Mouse (Mus musculus) megakaryocyte, embryonic 14.5 days (primary cell): ENCODE measurements around the gene Tcirg1.

Experiments used
- FLI1 ChIP-seq: IDR thresholded peaks from 2 replicates; pipeline ENCODE4 v1.6.1; 2012; ENCODE audit warnings: low read length, inconsistent platforms, mixed read lengths
- GATA1 ChIP-seq: IDR thresholded peaks from 3 replicates; pipeline ENCODE4 v1.6.1; 2012; ENCODE audit warnings: mixed read lengths, low read length, inconsistent platforms, borderline replicate concordance

DNA sequence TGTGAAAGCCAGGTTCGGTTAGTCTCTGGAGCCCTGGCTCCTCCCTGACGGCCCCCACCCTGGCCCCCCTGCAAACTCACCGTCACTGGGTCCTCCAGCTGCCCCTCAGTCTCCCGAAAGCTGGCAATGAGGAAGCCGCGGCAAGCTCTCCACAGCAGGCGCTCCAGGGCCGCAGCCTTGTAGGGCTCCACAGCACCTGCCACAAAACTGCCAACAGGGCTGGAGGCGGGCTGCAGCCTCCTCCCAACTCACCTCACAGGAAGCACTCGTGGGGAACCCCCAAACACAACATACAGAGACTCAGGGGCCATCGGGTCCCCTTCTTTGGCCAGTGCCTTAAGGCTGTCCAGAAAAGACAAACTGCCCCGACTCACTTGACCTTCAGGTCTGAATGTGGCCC is 4.0 kb downstream of the Tcirg1 start:
- TF ChIP-seq GATA1 (no peak), FLI1 (no peak)
